Mouse (Mus musculus): ENCODE measurements around the gene Srrm4.
"Not testable (repeated sequence)": the region's sequence is repeated elsewhere in the genome, so short reads cannot be mapped to it uniquely, and the experiment has no call there.

Srrm4 gene

DNA sequence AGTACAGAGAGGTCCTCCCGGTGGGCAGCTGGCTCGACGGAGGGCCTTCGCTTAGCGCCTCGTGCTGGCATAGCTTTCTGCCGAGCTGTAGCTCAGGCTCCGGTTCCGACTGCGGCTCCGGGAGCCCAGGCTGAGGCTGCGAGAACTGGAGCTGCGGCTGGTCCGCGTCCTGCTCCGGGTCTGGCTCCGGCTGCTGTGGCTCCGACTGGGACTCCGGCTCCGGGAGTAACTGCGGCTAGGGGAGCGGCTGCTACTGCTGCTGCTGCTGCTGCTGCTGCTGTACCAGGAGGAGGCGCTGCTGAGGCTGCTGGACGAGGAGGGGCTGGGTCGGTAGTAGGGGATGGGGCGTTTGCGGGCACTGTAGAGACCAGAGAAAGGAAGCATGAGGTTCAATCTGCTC is 147.1 kb downstream of the Srrm4 start:
- no peak for DNase-seq (ENCODE audit: low spot score in 2 of 2)

DNA sequence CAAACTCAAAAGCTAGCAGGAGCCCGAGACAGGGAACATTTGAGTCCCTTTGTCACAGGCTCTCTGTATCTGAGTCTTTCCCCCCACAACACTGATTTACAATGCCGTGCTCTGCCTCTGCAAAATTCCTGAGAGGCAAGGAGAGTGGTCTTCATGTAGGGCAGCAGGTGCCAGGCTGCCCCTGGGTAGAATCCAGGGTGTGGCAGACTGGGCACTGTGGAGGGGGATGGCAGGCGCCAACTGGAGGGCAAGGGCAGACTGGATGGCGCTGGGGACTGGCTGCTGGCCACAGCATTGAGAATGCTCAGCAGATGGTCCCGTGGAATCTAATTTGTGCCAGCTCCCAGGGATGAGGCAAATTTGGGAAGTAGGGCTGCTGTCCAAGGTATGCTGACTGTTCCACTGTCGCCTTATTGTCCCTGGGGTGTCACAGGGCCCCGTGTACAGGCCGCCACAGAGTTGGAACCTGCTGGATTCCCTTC is 148.1 kb downstream of the Srrm4 start:
- DNase-seq (ENCODE audit: low spot score in 2 of 2), result no peak

DNA sequence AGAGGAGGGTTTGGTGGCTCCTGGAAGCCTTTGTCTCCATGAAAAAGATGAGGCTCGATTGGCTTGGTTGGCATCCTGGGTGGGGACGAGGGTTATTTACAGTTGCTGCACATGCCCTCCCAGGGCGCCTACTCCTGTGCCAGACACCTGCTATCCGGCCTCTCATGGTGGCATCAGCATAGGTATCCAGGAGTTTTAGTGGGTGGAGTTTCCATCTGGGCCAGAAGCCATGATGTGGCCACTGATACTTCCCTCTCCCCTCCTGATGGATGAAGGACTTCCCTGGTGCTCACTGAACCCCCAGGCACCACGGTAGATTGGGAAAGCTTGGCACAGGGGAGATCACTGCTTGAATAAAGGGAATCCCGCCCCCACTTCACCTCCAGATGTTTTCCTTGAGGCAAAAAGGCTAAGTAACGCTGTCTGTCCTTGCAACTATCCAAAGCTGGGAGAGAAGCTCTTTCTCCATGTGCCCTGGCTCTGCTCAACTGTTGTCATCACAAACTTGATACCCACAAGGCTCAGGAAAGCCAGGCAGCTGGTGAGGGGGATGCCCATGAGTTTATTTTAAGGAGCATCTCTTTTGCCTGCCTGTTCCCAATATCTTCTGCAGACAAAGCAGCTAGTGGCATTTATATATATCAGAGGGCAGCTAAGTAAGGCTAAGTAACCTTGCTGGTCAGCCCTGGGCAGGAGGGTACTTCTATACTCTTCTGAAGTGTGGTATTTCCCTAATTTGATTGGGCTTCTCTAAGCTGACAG is 148.7 kb downstream of the Srrm4 start:
- DNase-seq (ENCODE audit: low spot score in 2 of 2), result no peak

DNA sequence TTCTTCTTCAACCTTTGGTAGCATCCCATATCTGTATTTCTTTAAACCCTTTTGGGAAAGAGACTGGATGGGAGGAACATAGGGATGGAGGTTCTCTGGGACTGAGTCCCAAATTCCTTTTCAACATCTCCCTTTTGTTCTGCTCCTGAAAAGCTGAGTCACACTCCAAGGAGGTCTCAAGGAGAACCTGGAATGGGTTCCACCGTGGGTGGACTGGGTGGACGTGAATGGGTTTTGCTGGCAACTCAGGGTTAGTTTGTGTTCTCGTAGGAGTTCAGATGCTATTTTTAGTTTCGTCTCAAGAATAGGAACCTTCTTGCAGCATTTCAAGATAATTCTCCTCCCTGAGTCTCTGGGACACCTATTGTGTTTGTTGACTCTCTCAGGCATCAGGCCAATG is 151.4 kb downstream of the Srrm4 start:
- no peak for DNase-seq (ENCODE audit: low spot score in 2 of 2)

DNA sequence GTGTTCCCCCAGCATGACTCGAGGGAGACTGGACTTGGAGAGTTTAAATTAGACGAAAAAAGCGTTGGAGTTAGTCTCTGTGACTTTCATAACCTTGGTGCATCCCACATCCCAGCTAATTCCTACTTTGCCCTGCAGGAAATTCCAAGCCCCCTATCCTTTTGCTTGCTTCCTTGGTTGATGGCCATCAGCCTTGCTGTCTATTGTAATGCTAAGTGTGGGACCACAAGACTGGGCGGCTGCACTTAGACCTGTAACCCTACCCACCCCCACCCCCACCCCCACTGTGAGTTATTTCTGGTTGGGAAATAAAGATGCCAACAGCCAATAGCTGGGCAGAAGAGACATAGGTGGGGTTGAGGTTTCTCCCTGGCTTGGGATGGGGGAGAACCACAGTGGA is 153.3 kb downstream of the Srrm4 start:
- no peak for DNase-seq (ENCODE audit: low spot score in 2 of 2)

DNA sequence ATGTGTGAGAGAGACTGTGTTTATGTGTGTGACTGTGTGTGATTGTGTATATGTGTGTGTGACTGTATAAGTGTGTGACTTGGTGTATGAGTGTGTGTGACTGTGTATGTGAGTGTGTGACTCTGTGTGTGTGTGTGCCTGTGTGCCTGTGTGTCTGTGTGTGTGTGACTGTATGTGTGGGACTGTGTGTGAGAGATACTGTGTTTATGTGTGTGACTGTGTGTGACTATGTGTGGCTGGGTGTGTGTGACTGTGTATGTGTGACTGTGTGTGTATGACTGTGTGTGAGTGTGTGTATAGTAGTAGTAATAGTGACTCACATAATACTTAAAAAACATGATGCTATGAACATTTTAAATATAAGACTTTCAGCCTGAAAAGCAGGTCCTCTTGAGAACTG is 155.5 kb downstream of the Srrm4 start:
- no peak for DNase-seq (ENCODE audit: low spot score in 2 of 2)

DNA sequence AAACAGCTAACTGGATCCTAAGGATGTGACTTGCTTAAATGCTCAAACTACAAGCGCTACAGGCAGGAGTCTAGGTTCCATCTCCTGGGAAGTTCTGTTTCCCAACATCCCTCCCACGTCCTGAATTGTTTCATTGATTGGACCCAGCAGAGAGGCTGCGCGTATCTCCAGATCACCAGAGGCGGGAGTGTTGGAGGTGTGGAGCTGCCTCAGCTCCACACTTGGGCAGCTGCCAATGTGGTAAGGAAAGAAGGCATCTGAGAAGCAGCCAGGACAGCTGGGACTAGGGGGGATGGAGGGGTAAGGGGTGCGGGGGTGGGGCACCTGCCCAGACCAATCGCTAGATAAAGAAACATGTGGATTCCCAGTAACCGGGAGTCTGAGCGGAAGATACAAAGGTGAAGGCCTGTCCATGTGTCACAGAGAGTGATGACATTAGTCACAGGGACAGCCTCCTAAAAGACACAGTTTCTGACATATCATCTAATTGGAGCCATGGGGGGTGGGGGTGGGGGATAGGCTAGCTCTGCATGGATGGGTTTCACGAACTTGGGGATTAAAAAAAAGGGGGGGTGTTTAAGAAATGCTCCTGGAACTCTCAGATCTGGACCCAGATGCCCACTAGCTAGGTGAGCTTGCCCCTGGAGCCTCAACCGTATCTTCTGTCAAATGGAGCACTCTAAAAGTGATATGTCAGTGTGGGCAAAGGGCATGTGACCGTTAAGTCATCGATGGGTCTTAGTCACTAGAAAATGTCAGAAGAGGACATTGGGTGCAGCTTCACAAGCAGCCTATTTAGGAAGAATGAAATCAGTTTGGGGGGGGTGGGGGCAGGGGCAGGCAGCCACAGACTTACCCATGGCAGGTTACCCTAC is 156.4 kb downstream of the Srrm4 start:
- DNase-seq (ENCODE audit: low spot score in 2 of 2), result no peak

DNA sequence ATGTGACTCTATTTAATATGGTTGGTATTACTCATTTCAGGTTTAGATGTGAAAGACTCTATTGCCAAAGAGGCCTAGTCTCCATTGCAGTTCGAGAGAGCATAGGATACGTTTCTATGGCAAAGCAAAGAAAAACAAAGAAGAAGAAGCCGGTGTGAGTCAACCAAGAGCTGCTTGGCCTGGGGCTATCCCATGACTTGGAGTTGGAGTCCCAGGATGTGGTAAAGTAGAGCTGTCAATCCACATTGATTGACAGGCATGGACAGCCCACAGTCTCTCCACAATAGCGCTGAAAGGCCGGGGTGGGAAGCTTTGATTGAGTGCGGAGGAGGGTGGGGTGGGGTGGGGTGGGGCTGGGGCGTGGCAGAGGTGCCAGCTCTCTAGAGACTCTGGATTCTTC is 158.7 kb downstream of the Srrm4 start:
- no peak for DNase-seq (ENCODE audit: low spot score in 2 of 2)

DNA sequence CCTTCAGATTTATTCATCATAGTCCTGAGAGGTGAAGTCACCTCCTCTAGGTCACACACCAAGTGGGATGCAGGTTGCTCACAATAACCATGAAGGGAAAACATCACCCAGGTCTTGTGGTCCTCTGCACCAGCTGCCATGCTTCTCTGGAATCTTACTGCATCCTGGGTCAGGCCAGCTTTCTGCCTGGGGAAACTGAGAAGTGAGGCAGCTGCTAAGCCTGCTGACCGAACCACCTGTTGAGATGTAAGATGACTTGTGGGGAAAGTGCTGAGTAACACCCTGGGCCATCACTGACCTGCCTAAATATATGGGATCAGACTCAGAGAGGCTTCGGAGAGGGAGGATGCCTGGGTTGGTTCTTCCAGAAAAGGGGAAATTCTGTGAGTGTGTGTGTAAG is 164.9 kb downstream of the Srrm4 start:
- no peak for DNase-seq (ENCODE audit: low spot score in 2 of 2)

DNA sequence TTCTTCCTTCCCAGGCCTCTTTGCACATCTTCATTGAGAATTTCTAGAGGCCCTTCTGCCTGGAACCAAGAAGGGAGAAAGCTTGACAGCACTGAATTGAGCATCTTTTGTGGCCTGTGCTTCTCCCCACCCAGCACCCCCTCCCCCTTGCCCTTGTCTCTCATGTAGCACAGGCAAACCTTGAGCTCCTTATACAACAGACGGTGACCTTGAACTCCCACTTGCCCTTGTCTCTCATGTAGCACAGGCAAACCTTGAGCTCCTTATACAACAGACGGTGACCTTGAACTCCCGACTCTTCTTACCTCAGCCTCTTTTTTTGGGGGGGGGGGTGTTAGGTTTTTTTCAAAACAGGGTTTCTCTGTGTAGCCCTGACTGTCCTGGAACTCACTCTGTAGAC is 165.9 kb downstream of the Srrm4 start:
- DNase-seq (ENCODE audit: low spot score in 2 of 2), result not testable (repeated sequence)

DNA sequence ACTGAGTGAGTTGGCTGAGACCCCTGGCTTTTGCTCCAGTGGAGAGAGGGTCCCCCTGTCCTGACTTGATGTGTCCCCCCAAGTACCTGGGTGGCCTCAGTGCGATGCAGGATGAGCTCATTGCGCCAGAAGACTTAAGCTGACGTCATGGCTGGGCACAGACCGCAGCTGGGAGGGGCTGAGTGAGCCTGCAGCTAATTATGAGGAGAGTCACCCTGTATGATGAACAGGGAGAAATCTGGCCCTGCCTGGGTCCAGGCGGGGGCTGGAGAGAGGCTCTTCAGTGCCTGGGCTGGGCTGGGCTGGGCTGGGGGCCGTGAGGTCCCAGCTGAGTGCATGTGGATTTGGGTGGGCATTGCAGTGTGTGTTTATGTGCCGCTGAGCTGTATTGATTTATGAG is 166.3 kb downstream of the Srrm4 start:
- no peak for DNase-seq (ENCODE audit: low spot score in 2 of 2)

DNA sequence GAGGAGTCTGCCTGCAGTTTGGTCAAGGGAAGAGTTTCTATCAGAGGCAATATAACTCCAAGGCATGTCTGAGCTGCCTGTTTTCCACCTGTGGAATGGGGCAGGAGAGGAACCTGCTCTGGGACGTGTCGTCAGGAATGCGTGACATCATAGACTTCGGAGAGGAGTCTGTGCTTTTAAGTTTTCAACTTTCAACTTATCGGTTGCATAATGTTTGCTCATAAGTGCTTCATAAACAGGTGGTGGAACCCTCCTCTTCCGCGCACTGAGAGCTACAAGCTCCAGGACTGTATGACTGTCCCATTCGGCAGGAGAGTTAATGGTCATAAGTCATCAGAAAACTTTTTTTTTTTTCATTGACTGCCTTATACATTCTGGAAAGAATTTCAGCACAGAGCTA is 167.9 kb downstream of the Srrm4 start:
- no peak for DNase-seq (ENCODE audit: low spot score in 2 of 2)

DNA sequence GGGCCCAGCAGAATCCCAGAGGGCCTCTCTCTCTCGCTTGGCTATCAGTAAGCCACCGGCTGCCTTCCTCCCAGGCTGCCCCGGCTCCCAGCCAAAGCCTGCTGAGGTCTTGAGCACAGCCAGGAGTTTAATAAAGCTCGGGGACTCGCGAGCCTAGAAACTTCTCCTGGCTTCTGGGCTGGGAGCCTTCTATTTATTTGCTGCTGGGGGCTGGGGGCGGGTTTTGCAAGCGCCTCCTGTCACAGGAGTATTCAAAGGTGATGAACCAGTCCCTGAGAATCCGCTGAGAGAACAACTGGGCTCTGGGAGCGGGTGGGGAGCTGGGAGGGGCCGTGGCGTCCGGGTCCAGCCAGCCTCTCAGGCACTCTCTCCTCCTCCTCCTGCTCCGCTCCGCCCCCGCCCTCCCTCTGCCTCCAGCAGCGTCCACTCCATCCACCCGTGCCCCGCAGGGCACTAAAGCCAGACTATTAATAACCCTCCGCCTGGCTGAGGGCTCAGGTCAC is 168.9 kb downstream of the Srrm4 start, which contains the start of gene Hspb8:
Gene Hspb8 (minus strand): TSS at position 166 of the 503 bp plus-strand sequence.
- DNase-seq (ENCODE audit: low spot score in 2 of 2), result no peak

DNA sequence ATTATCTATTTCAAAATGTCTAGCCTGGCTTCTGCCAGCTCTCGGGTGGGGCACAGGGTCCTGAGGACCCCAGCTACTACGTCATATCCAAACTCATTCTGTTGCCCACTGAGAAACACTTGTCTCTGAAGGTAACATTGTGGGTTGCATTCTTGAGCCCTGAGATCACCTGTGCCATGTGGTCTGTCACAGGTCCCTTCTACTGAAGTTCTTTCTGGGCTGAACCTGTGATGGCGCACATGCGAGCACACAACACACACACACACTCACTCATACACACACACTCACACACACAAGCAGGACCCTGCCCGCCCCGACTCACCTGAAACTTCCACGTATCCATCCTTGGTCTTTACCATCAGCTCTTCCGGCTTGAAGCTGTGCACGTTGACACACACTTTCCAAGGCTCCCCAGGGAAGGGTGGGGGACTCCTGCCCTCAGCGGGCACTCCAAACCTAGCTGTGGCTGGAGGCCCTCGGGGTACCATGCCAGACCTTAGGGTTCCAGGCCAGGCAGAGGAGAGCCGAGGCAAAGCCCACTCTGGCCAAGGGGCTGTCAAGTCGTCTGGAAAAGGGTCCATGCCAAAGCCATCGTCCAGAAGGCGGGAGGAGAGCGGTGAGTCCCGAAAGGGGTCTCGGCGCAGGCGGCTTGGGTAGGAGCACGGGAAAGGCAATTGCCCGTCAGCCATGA is 169.7 kb downstream of the Srrm4 start:
- DNase-seq (ENCODE audit: low spot score in 2 of 2), result no peak

DNA sequence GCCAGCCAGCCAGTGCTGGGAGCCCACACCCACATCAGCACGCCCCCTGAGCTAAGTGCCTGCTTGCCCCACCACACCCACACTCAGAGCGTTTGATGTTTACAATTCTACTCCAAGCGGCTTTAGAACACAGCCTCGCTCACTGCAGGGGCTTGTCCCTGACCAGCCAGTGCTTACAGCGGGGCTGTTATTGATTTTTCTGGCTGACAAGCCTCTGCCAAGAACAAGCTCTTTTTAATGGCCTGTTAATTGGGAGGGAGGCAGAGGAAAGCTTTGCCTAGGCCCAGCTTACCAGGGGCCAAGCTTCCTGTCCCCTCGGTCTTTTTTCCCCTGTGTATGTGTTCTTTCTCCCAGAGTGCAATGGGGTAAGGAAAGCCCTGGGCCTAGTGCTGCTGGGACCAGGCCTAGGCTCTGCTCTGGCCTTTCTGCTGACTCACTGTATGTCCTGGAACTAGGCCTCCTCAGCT is 170.8 kb downstream of the Srrm4 start:
- peak in 1 of 2 experiments; percentile 19 for DNase-seq (ENCODE audit: low spot score in 2 of 2)

DNA sequence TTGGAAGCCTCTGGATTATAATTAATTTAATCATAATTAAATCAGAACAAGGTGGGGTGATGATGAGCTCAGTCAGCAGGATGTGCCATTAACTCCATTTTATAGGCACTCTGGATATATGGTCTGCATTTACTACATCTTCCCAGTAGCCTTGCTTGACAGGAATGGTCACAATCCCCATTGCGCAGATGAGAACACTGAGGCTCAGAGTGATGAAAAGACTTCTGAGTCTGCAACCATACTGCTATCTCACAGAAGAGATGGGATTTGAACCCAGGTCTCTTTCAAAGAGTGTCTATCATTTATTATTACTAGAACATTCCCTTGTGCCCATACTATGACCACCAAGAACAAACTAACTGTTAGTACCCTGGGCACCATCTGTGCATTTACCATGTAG is 171.4 kb downstream of the Srrm4 start:
- DNase-seq (ENCODE audit: low spot score in 2 of 2), result no peak

DNA sequence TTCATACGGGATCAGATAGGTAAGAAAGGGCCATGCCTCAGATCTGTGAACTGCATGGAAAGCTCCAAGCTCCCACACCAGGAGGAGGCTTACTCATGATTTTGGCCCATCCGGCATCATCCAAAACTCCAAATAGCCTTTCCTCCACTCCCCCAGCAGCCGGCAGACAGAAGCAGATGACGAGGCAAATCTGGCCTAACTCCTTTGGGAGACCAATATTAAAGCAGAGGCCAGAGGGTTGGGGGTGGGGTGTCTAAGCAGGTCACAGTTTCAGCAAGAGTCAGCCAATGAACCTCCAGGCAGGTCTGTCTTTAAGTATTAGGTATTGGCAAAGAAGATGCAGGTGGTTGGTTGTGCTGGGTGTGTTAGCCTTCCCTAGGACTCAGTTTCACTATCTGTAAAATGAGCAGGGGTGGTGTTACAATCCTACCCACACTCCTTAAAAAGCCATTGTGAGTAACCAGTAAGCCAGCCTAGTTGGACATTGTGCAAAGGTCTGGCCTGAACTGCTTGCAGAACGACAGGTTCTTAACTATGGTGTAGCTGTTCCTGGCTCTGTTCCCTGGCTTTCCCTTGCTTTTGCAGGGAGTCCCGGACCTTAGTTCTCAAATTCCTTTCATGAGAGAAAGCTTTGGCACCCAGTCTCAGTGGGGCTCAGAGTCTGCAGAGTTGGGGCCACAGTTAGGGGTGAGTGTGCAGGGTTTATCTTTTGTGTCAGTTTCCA is 172.1 kb downstream of the Srrm4 start:
- DNase-seq (ENCODE audit: low spot score in 2 of 2), result no peak

DNA sequence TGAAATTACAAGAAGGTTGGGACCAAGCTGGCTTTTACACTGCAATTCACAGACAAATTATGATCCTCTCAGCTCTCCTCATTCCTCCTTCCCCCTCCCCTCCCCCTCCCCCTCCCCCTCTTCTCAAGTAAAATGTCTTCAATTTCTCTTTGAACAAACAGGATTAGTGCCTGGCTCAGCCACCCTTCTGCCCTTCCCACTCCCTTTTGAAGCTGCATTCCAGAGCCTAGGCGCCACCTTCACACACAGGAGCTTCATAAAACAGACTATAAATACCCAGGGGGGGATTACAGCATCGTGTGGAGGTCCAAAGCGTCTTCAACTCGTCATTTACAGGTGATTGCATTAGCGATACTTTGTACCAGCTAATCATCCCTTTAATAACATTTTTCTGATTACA is 175.4 kb downstream of the Srrm4 start:
- no peak for DNase-seq (ENCODE audit: low spot score in 2 of 2)

DNA sequence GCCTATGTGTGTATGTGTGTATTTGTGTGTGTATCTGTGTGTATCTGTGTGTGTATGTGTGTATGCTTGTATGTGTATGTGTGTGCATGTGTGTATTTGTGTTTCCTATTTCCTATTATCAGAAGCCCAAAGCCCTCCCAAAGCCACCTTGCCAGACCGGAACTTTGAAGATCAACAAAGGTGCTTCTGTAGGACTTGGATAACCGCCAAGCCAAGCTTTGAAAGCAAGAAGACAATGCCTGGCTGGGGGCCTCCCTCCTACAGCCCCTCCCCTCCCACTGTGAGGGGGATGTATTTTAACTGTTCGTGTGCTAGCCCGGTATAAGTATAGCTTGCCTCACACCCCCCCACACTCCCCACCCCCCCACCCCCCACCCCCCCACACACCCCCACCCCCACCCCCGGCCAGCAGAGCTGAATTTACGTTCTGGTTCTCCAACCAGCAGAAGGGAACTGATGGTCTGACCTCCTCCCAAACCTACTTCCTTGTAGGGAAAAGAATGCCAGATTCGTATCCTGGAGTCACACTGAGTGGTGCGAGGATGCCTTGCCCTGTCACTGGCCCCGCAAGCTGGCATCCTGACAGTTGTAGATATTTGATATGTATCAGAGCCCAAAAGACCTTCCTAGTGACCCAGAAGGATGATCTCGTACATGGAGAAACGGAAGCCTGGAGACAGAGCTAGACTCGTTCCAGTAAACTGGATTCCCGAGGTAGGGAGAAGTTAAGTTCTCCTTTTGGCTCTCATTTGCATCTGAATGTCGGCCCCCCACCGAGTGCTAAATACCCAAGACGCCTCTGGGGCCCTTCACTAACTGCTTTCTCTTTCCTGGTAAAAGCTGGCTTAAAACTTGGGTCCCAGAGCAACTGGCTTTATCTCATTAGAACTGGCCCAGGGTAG is 181.7 kb downstream of the Srrm4 start:
- no peak for DNase-seq (ENCODE audit: low spot score in 2 of 2)

DNA sequence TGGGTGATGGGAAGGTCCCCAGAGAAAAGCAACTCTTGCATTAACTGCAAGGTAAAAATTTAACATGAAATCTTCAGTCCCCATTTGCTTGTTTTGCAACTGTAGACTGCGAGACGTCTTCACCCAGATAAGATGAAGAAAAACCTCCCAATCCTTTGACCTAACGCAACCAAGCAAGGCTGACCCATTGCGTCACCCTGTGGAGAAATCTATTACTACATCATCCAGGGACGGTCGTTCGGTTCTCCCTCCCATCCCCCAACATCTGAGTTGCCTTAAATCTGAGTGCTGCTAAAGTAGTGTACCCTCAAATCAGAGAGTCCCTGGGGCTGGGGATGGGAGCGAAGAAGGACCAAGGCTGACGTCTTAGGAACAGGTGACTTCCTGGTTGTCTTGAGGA is 182.7 kb downstream of the Srrm4 start:
- DNase-seq (ENCODE audit: low spot score in 2 of 2), result no peak
